Mouse (Mus musculus): ENCODE results near the gene Crocc2. TPM values are rescaled to one million over a fixed set of nuclear protein-coding genes. Genes with fewer than 3 reads are reported as not detected.
A peak's percentile ranks its signal among the peaks of the same experiment; 100 is the strongest.

The Crocc2 gene
- polyA plus RNA-seq (2015; fragmentation: Nextera tagmentation; extraction: Ambion mirVana) = 0.17 and 0.31 TPM in 2 replicates

GRCm38 (mm10) chr1:93168295-93168775 lies at the start of gene Crocc2:
Gene Crocc2 (plus strand): TSS chr1:93168725.
- peaks cover 12% of the 10 kb centered on the region for H3K4me1 ChIP-seq
- no peak within 1 kb of the TSS for H3K27ac ChIP-seq (replicated peaks)
- no peaks in the 10 kb centered on the region for H3K9me3 ChIP-seq
- no peak for ATAC-seq (ENCODE audit: extremely low read depth, insufficient number of reproducible peaks, low FRiP score, low TSS enrichment)
- no peak within 1 kb of the TSS for H3K4me3 ChIP-seq
- no peak within 1 kb of the TSS for H3K4me2 ChIP-seq
- peaks cover 96% of the 10 kb centered on the region for H3K27me3 ChIP-seq (replicated peaks)
- WGBS = 55% methylated on average over 10 of the region's 10 CpGs
- no peaks in the 10 kb centered on the region for H3K36me3 ChIP-seq
- H3K9ac ChIP-seq = peak within 1 kb of the TSS; percentile 1; the same call in 1 of the 2 replicates

- no peak overlapping the region for H3K4me3 ChIP-seq
- H3K9ac ChIP-seq = no peak overlapping the region
- H3K27ac ChIP-seq (replicated peaks) = no peak overlapping the region
- H3K4me1 ChIP-seq = peaks cover 7% of the 10 kb centered on the region; the same call in 1 of the 2 replicates
- no peak overlapping the region for H3K4me2 ChIP-seq
- WGBS = 43% methylated on average over 4 of the region's 4 CpGs
- ATAC-seq (ENCODE audit: extremely low read depth, insufficient number of reproducible peaks, low FRiP score, low TSS enrichment) = no peak
- no peaks in the 10 kb centered on the region for H3K9me3 ChIP-seq
- H3K36me3 ChIP-seq = no peaks in the 10 kb centered on the region
- H3K27me3 ChIP-seq (replicated peaks) = peaks cover 13% of the 10 kb centered on the region
These were observed 49.7 kb upstream of the Crocc2 start for GRCm38 (mm10) chr1:93118816-93119215.

- peaks cover 6% of the 10 kb centered on the region; the same call in 1 of the 2 replicates for H3K27me3 ChIP-seq (replicated peaks)
- no peak overlapping the region for H3K4me2 ChIP-seq
- 70% methylated on average over 11 of the region's 11 CpGs for WGBS
- H3K36me3 ChIP-seq = no peaks in the 10 kb centered on the region
- no peaks in the 10 kb centered on the region for H3K9me3 ChIP-seq
- no peak overlapping the region for H3K4me3 ChIP-seq
- H3K9ac ChIP-seq = no peak overlapping the region
- H3K4me1 ChIP-seq = no peaks in the 10 kb centered on the region
- no peak overlapping the region for H3K27ac ChIP-seq (replicated peaks)
- ATAC-seq (ENCODE audit: extremely low read depth, insufficient number of reproducible peaks, low FRiP score, low TSS enrichment) = no peak
These were observed 45.2 kb upstream of the Crocc2 start for GRCm38 (mm10) chr1:93123179-93123854.

- WGBS = 51% methylated on average over 8 of the region's 8 CpGs
- Histone ChIP-seq H3K27me3 (replicated peaks) (no peaks in the 10 kb centered on the region; the same call in 1 of the 2 replicates), H3K27ac (replicated peaks) (no peak overlapping the region), H3K9me3 (no peaks in the 10 kb centered on the region), H3K4me1 (no peaks in the 10 kb centered on the region), H3K9ac (no peak overlapping the region), H3K4me3 (no peak overlapping the region), H3K36me3 (no peaks in the 10 kb centered on the region), H3K4me2 (no peak overlapping the region)
- ATAC-seq (ENCODE audit: extremely low read depth, insufficient number of reproducible peaks, low FRiP score, low TSS enrichment) = no peak
These were observed 44.5 kb upstream of the Crocc2 start for GRCm38 (mm10) chr1:93124066-93124465.

- Histone ChIP-seq H3K9me3 (no peaks in the 10 kb centered on the region), H3K27ac (replicated peaks) (no peak overlapping the region), H3K4me1 (no peaks in the 10 kb centered on the region), H3K9ac (no peak overlapping the region), H3K4me3 (no peak overlapping the region), H3K36me3 (no peaks in the 10 kb centered on the region), H3K4me2 (no peak overlapping the region), H3K27me3 (replicated peaks) (no peaks in the 10 kb centered on the region; the same call in none of the 2 replicates)
- 52% methylated on average over 5 of the region's 5 CpGs for WGBS
- ATAC-seq (ENCODE audit: extremely low read depth, insufficient number of reproducible peaks, low FRiP score, low TSS enrichment) = no peak
These were observed 43.3 kb upstream of the Crocc2 start for GRCm38 (mm10) chr1:93125256-93125655.

GRCm38 (mm10) chr1:93128209-93128608 lies 40.3 kb upstream of the Crocc2 start:
- Histone ChIP-seq H3K27me3 (replicated peaks) (peaks cover 15% of the 10 kb centered on the region), H3K36me3 (no peaks in the 10 kb centered on the region), H3K4me1 (no peaks in the 10 kb centered on the region), H3K4me2 (no peak overlapping the region), H3K9me3 (no peaks in the 10 kb centered on the region), H3K4me3 (no peak overlapping the region), H3K27ac (replicated peaks) (no peak overlapping the region), H3K9ac (no peak overlapping the region)
- no peak for ATAC-seq (ENCODE audit: extremely low read depth, insufficient number of reproducible peaks, low FRiP score, low TSS enrichment)
- 69% methylated on average over 8 of the region's 8 CpGs for WGBS

GRCm38 (mm10) chr1:93128710-93129349 lies 39.7 kb upstream of the Crocc2 start:
- no peak overlapping the region for H3K27ac ChIP-seq (replicated peaks)
- H3K9me3 ChIP-seq = no peaks in the 10 kb centered on the region
- H3K9ac ChIP-seq = no peak overlapping the region
- no peaks in the 10 kb centered on the region for H3K4me1 ChIP-seq
- H3K36me3 ChIP-seq = no peaks in the 10 kb centered on the region
- H3K4me3 ChIP-seq = no peak overlapping the region
- WGBS = 30% methylated on average over 6 of the region's 6 CpGs
- H3K27me3 ChIP-seq (replicated peaks) = peaks cover 15% of the 10 kb centered on the region
- H3K4me2 ChIP-seq = no peak overlapping the region
- no peak for ATAC-seq (ENCODE audit: extremely low read depth, insufficient number of reproducible peaks, low FRiP score, low TSS enrichment)

- Histone ChIP-seq H3K27me3 (replicated peaks) (peaks cover 25% of the 10 kb centered on the region), H3K4me2 (no peak overlapping the region), H3K4me1 (no peaks in the 10 kb centered on the region), H3K36me3 (no peaks in the 10 kb centered on the region), H3K9me3 (no peaks in the 10 kb centered on the region), H3K9ac (no peak overlapping the region), H3K4me3 (no peak overlapping the region), H3K27ac (replicated peaks) (no peak overlapping the region)
- 68% methylated on average over 10 of the region's 10 CpGs for WGBS
- ATAC-seq (ENCODE audit: extremely low read depth, insufficient number of reproducible peaks, low FRiP score, low TSS enrichment) = no peak
These were observed 38.1 kb upstream of the Crocc2 start for GRCm38 (mm10) chr1:93130242-93130983.

GRCm38 (mm10) chr1:93132676-93133075 lies 35.8 kb upstream of the Crocc2 start:
- Histone ChIP-seq H3K4me1 (no peaks in the 10 kb centered on the region), H3K27me3 (replicated peaks) (peaks cover 34% of the 10 kb centered on the region), H3K27ac (replicated peaks) (no peak overlapping the region), H3K9ac (no peak overlapping the region), H3K4me3 (no peak overlapping the region), H3K4me2 (no peak overlapping the region), H3K36me3 (no peaks in the 10 kb centered on the region), H3K9me3 (no peaks in the 10 kb centered on the region)
- 46% methylated on average over 8 of the region's 8 CpGs for WGBS
- ATAC-seq (ENCODE audit: extremely low read depth, insufficient number of reproducible peaks, low FRiP score, low TSS enrichment) = no peak

- ATAC-seq (ENCODE audit: extremely low read depth, insufficient number of reproducible peaks, low FRiP score, low TSS enrichment) = no peak
- H3K9me3 ChIP-seq = no peaks in the 10 kb centered on the region
- no peak within 1 kb of the TSS for H3K4me3 ChIP-seq
- 83% methylated on average over 12 of the region's 12 CpGs for WGBS
- no peak within 1 kb of the TSS for H3K9ac ChIP-seq
- H3K4me2 ChIP-seq = no peak within 1 kb of the TSS
- H3K4me1 ChIP-seq = peaks cover 7% of the 10 kb centered on the region
- peaks cover 48% of the 10 kb centered on the region for H3K27me3 ChIP-seq (replicated peaks)
- H3K36me3 ChIP-seq = no peaks in the 10 kb centered on the region
- H3K27ac ChIP-seq (replicated peaks) = no peak within 1 kb of the TSS
These were observed 33.4 kb upstream of the Crocc2 start, which contains the start of gene Agxt for GRCm38 (mm10) chr1:93135036-93135526. Gene Agxt (plus strand): TSS chr1:93135240.

GRCm38 (mm10) chr1:93138534-93138933 lies 30.0 kb upstream of the Crocc2 start:
- no peak for ATAC-seq (ENCODE audit: extremely low read depth, insufficient number of reproducible peaks, low FRiP score, low TSS enrichment)
- H3K9me3 ChIP-seq = no peaks in the 10 kb centered on the region
- H3K4me1 ChIP-seq = peaks cover 8% of the 10 kb centered on the region
- no peak overlapping the region for H3K9ac ChIP-seq
- H3K27me3 ChIP-seq (replicated peaks) = peaks cover 55% of the 10 kb centered on the region
- WGBS = 56% methylated on average over 6 of the region's 6 CpGs
- H3K4me3 ChIP-seq = no peak overlapping the region
- H3K27ac ChIP-seq (replicated peaks) = no peak overlapping the region
- no peak overlapping the region for H3K4me2 ChIP-seq
- H3K36me3 ChIP-seq = no peaks in the 10 kb centered on the region
